Mouse (Mus musculus): ENCODE measurements at regions not wholly inside any gene's neighbourhood (a gene's known extent, or its start where the extent isn't known, plus 50 kb on each side); places are given as distances from the start of the nearest gene placed in this dataset.

DNA sequence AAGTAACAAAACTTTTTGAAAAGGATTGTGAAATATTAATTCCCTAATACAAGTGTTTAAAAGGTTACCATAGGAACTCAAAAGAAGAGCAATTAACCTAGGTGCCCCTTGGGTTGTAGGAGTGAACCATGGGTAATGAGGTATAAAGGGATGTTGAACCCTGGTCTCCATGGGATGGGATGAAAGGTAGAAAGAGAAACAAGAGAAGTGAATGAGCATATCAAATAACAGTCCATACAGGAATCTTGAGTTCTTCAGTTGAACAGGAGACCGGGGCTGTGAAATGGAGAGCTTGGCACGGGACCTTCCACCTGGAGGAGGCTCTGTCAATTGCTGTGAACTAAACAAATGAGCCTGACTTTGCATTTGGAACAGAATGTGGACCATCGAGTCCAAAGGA is 449.6 kb upstream of the Meis1 start:
- no peak for DNase-seq

- no peak for DNase-seq
These were observed 450.0 kb upstream of the Meis1 start for GRCm38 (mm10) chr11:19468803-19469202.

DNA sequence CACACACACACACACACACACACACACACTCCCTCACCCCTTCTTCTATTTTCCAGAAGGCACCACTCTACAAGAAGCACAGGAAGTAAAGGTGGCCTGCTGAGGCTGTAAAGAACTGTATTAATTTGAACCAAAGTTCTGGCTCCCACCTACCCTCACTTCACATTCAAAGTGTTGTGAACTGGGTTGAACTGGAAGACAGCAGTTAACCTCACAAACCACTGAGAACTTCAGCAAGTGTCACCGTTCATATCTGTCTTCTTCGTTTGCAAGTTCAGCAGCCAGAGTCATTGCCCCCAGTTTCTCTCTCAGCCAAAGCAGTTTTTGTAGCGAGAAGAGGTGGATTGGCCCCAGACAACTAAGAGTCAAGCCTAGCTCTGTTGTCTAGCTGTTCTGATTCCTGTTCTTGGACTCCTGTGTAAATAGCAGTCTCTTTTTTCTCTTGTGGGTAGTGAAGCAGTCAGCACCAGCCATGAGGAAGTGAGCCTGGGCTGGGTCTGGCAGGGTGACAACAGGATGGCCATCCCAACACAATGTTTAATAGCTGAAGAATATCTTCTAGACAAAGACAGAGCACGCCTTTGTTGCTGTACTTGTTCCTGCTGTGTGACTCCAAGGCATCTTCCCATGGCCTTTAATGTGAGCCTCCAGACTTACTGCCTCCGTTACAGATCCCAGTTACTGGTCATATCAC is 452.0 kb upstream of the Meis1 start:
- no peak for DNase-seq

GRCm38 (mm10) chr11:19475068-19475786 is 448.9 kb upstream of the Spred2 start:
- no peak for DNase-seq

GRCm38 (mm10) chr11:19493089-19493756 is 431.0 kb upstream of the Spred2 start:
- no peak for DNase-seq

GRCm38 (mm10) chr11:19521721-19522120 is 402.5 kb upstream of the Spred2 start:
- no peak for DNase-seq

GRCm38 (mm10) chr11:19523853-19524487 is 400.2 kb upstream of the Spred2 start:
- DNase-seq: no peak

- no peak for DNase-seq
These were observed 395.0 kb upstream of the Spred2 start for GRCm38 (mm10) chr11:19529126-19529525.

DNA sequence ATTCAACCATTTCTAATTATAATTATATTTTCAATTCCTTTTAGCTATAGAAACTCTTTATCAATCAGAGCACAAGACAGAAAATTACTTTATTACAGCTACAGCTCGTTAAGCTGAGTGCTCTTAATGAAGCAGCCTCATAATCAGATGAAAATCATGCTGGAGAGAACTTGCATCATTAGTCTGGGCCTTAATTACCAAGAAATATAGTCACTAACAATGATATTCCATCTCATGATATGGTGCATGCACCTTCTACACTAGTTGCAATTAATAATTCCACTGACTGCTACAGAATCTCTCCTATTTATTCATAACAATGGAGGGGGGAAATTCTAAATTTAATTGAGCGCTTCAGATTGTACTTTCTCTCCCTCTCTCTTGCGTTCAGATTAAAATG is 393.5 kb upstream of the Spred2 start:
- DNase-seq: no peak

DNA sequence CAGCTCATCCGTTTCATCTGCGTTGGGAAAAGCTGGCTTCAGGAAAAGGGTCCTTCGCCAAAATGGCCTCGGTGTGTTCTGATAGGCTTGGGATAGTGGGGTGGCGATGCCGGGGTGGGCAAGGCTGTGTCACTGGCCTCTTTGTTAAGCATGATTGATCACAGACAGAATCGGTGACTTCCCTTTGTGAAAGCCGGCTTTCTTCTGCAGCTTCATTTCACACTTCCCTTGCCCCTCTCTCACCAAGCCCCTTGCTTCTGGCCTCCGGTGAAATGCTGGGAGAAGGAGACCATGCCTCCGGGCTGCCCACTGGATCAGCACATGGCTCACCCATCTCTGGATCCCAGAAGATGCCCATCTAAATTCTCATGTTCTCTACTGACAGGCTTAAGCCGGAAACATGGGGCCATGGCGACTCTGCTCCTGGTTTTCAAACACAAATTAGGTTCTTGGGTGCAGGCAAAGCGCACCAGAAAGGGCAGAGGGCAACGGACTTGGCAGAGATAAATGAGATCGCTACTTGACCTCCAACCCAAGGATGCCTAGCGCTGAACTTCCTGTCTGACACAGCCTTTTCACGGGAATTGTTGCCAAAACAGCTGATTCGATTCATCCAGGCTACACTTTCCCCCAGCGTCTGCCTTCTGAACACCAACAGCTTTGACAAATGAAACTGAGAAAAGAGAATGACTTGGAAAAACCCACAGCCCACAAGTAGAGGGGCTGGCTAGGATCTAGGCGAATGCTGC is 392.7 kb upstream of the Spred2 start:
- DNase-seq: peak; percentile 10

- no peak for DNase-seq
These were observed 391.3 kb upstream of the Spred2 start for GRCm38 (mm10) chr11:19532867-19533266.

- no peak for DNase-seq
These were observed 390.5 kb upstream of the Spred2 start for GRCm38 (mm10) chr11:19533701-19534100.

GRCm38 (mm10) chr11:19535215-19535614 is 389.0 kb upstream of the Spred2 start:
- DNase-seq: no peak

- no peak for DNase-seq
These were observed 377.9 kb upstream of the Spred2 start for GRCm38 (mm10) chr11:19546226-19546625.

DNA sequence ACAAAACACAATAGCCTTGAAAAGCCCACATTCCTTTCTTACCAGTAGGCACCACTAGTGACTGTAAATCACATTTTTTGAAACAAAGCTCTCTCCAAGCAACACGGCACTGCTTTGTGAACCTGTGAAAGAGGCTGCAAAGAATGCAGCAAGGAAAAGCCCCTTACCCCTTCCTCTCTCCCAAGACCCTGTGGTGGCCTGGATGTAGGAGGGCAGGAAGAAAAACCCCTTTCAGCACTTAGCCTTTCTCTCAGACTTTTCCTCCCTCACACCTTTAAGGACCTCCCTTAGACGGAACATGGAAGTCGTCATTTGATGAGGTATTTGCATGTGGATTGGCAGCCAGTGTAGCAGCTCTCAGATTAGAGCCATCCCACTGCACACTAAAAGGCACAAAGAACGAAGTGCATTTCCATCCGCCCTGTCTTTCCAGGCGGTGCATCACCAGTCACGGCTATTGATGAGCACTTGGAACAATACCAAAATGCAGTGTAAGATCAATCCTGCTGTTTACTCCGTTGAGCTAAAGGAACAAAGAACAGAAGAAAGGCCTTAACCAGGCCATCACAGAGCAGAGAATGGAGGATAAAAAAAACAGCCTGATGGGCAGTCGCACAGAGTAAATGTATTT is 369.7 kb upstream of the Spred2 start:
- no peak for DNase-seq

GRCm38 (mm10) chr11:19554947-19555770 is 369.0 kb upstream of the Spred2 start:
- DNase-seq: no peak

DNA sequence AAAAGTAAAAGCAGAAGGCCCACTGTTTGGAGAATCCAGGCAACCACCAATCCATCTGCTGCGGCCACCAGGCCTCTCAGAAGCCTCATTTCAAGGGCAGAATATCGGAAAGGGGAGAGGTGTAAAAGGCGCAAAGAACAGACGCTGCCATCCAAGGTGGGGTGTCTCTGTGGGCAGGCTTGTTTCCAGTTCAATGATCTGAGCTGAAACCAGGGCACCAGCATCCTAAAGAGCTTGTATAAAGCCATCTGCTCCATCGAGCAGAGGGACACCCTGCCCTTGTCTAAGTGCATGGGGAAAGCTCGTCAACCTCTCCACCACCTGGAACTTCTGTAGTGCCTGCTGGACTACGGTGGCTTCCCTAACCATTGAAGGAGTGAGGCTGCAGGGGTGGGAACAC is 363.7 kb upstream of the Spred2 start:
- no peak for DNase-seq

- no peak for DNase-seq
These were observed 361.5 kb upstream of the Spred2 start for GRCm38 (mm10) chr11:19562668-19563067.

- no peak for DNase-seq
These were observed 338.9 kb upstream of the Spred2 start for GRCm38 (mm10) chr11:19585228-19585627.

- DNase-seq: no peak
These were observed 331.4 kb upstream of the Spred2 start for GRCm38 (mm10) chr11:19592506-19593355.

Measured in adrenal gland, postnatal 25 days (tissue).